Mouse (Mus musculus) left cerebral cortex, postnatal 36 days (tissue): ENCODE data around the gene Gm21885. TPM values are rescaled to one million over a fixed set of nuclear protein-coding genes. Genes with fewer than 3 reads are reported as not detected.

Experiments
- total RNA-seq, 2 experiments: library from RNA; stranded (reverse); gene quantifications; 2 replicates each; pipeline ENCODE4 v1.2.3; 2021

The Gm21885 gene
- total RNA-seq, 2 experiments from 2014 or later, result not detected

Other genes with a start within 250 kb of the Gm21885 start
- gene Tob1, start 70.4 kb upstream of the Gm21885 start, total RNA-seq, result 10 to 100 TPM; 37.5 to 51.4 TPM
- gene Wfikkn2, start 35.9 kb upstream of the Gm21885 start, total RNA-seq, result 1 to 10 TPM; 1.3 to 1.5 TPM
- 100 to 1,000 TPM in 1 of 2 experiments, 10 to 100 TPM in 1; 85.0 to 137 TPM for gene Luc7l3, start 40.1 kb downstream of the Gm21885 start, total RNA-seq
- 100 to 1,000 TPM; 136 to 145 TPM for gene Ankrd40, start 46.1 kb downstream of the Gm21885 start, total RNA-seq
- 1 to 10 TPM; 2.0 to 3.0 TPM for gene Abcc3, start 111.1 kb downstream of the Gm21885 start, total RNA-seq
- 100 to 1,000 TPM in 1 of 2 experiments, 10 to 100 TPM in 1; 70.9 to 105 TPM for gene Cacna1g, start 192.3 kb downstream of the Gm21885 start, total RNA-seq
- gene Spata20, start 204.3 kb downstream of the Gm21885 start, total RNA-seq, result 1 to 10 TPM in 1 of 2 experiments, under 1 TPM in 1; 0.27 to 1.3 TPM
- gene Epn3, start 218.1 kb downstream of the Gm21885 start, total RNA-seq, result 1 to 10 TPM in 1 of 2 experiments, under 1 TPM in 1; 0.77 to 1.4 TPM
- 1 to 10 TPM; 5.5 to 7.7 TPM for gene Mycbpap, start 239.9 kb downstream of the Gm21885 start, total RNA-seq